Mouse (Mus musculus) liver, postnatal 0 days (tissue): ENCODE measurements around the gene Drd4. TPM values are rescaled to one million over a fixed set of nuclear protein-coding genes. Genes with fewer than 3 reads are reported as not detected.

Experiments
- ATAC-seq: fragments of 200-750 bp; cut with Nextera tagmentation; 2 replicates; pipeline ENCODE4 v1.8.0; 2017; ENCODE audit warnings: mild to moderate bottlenecking, moderate library complexity
- DNase-seq: peaks from one replicate; pipeline ENCODE4 v3.0.0-alpha.2; 2016
- H3K27ac ChIP-seq: fragments of 300-500 bp; sonication (generic); 2 replicates; pipeline ENCODE4 v1.5.1; 2014; ENCODE audit warnings: antibody characterized with exemption, moderate library complexity, mild to moderate bottlenecking, low read depth
- H3K27me3 ChIP-seq: fragments of 300-500 bp; sonication (generic); 2 replicates; pipeline ENCODE4 v1.6.1; 2014; ENCODE audit warnings: low read length, control low read depth, mixed read lengths; ENCODE audit not compliant: insufficient read depth
- H3K36me3 ChIP-seq: fragments of 300-500 bp; sonication (generic); replicated peaks from 2 replicates; pipeline ENCODE4 v1.6.1; 2014; ENCODE audit warnings: mild to moderate bottlenecking, control low read depth, low read length, moderate library complexity, mixed read lengths; ENCODE audit not compliant: insufficient read depth
- H3K4me1 ChIP-seq: fragments of 300-500 bp; sonication (generic); 2 replicates; pipeline ENCODE4 v1.6.1; 2014; ENCODE audit warnings: antibody characterized with exemption, mild to moderate bottlenecking, control low read depth; ENCODE audit not compliant: insufficient read depth
- H3K4me2 ChIP-seq: fragments of 300-500 bp; sonication (generic); 2 replicates; pipeline ENCODE4 v1.6.1; 2014; ENCODE audit warnings: low read depth, mild to moderate bottlenecking, low read length, moderate library complexity, mixed read lengths
- H3K4me3 ChIP-seq: fragments of 300-500 bp; sonication (generic); 2 replicates; pipeline ENCODE4 v1.5.1; 2014; ENCODE audit warnings: low read depth, low read length
- H3K9ac ChIP-seq: fragments of 300-500 bp; sonication (generic); replicated peaks from 2 replicates; pipeline ENCODE4 v1.6.1; 2014; ENCODE audit warnings: mild to moderate bottlenecking, moderate library complexity
- H3K9me3 ChIP-seq: fragments of 300-500 bp; sonication (generic); 2 replicates; pipeline ENCODE4 v1.6.1; 2016; ENCODE audit warnings: mild to moderate bottlenecking, control low read depth, low read length, mixed read lengths
- CTCF ChIP-seq: sonication (generic); IDR thresholded peaks from 2 replicates; pipeline ENCODE4 v1.5.1; 2016; ENCODE audit warnings: antibody characterized with exemption, low read depth
- EP300 ChIP-seq: IDR thresholded peaks from 2 replicates; pipeline ENCODE4 v1.6.1; 2016; ENCODE audit warnings: antibody characterized with exemption, low read depth, mild to moderate bottlenecking
- WGBS: fragments of 180-500 bp; shearing (Covaris S2); extraction: QIAGEN DNeasy Blood & Tissue Kit; methylation state at CpG from one replicate; pipeline ENCODE4 v1.1.7; 2014; ENCODE audit not compliant: insufficient replicate concordance; 5-methylcytosine and 5-hydroxymethylcytosine counted together
- polyA plus RNA-seq: library from polyadenylated mRNA; unstranded; fragments of >200 nt; fragmentation: Nextera tagmentation; extraction: Ambion mirVana; gene quantifications from 2 replicates; pipeline ENCODE4 v1.2.1, GENCODE M21; 2015

The Drd4 gene
- polyA plus RNA-seq, 1 experiment from 2014 or later, result not detected

DNA sequence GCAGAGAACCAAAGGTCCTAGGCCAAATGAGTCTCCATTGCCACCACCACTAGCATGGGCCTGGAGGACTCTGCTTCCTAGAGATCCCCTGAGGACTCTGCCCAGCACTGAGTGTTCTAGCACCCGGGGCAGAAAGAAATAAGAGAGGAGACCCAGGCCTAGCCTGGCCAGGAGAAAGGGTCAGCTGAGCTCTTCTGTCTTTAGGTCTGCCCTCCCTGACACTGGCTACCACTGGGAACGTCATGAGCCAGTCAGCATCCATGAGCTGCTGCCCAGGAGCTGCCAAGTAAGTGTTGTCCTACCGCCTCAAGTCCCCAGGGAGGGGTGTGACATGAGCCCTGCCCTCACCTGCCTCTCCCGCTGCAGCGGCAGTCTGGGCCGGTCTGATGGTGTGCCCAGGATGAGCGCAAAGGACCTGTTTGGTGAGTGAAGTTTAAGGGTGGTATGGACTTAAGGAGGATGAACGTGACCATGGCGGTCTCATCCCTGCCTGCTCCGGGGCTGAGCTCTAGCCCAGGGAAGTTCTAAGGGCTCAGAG is 50.0 kb downstream of the Drd4 start:
- 84% methylated on average over 10 of the region's 10 CpGs for WGBS
- Histone ChIP-seq H3K27me3 (no peaks in the 10 kb centered on the region), H3K27ac (peak overlapping the region; percentile 92), H3K9me3 (no peaks in the 10 kb centered on the region), H3K4me3 (no peak overlapping the region), H3K9ac (no peak overlapping the region), H3K4me2 (no peak overlapping the region), H3K36me3 (peaks cover 4% of the 10 kb centered on the region), H3K4me1 (peaks cover 31% of the 10 kb centered on the region)
- TF ChIP-seq CTCF (no peak), EP300 (no peak)
- DNase-seq (no peak), ATAC-seq (no peak)

- no peaks in the 10 kb centered on the region for H3K27me3 ChIP-seq
- H3K27ac ChIP-seq, result peak overlapping the region; percentile 70; the same call in 1 of the 2 replicates
- peaks cover 4% of the 10 kb centered on the region for H3K36me3 ChIP-seq
- no peak overlapping the region for H3K4me3 ChIP-seq
- no peak for DNase-seq
- 0 out of 2 replicates have a peak overlapping the region, but pooled peaks have one; percentile 16 for H3K9ac ChIP-seq
- peaks cover 22% of the 10 kb centered on the region for H3K4me1 ChIP-seq
- TF ChIP-seq CTCF (no peak), EP300 (no peak)
- peak overlapping the region; percentile 18; the same call in 1 of the 2 replicates for H3K4me2 ChIP-seq
- no peak for ATAC-seq
- no peaks in the 10 kb centered on the region for H3K9me3 ChIP-seq
- 66% methylated on average over 2 of the region's 2 CpGs for WGBS
These were observed 51.4 kb downstream of the Drd4 start for GRCm38 (mm10) chr7:141343230-141343629.

- H3K4me1 ChIP-seq, result peaks cover 18% of the 10 kb centered on the region
- DNase-seq (no peak), ATAC-seq (no peak)
- WGBS, result 59% methylated on average over 7 of the region's 7 CpGs
- no peak overlapping the region for H3K4me3 ChIP-seq
- peak overlapping the region; percentile 70; the same call in 1 of the 2 replicates for H3K27ac ChIP-seq
- peak overlapping the region; percentile 18; the same call in 1 of the 2 replicates for H3K4me2 ChIP-seq
- no peaks in the 10 kb centered on the region for H3K27me3 ChIP-seq
- TF ChIP-seq EP300 (no peak), CTCF (no peak)
- H3K9ac ChIP-seq, result 0 out of 2 replicates have a peak overlapping the region, but pooled peaks have one; percentile 16
- H3K36me3 ChIP-seq, result peaks cover 4% of the 10 kb centered on the region
- H3K9me3 ChIP-seq, result no peaks in the 10 kb centered on the region
These were observed 51.9 kb downstream of the Drd4 start for GRCm38 (mm10) chr7:141343696-141344095.

DNA sequence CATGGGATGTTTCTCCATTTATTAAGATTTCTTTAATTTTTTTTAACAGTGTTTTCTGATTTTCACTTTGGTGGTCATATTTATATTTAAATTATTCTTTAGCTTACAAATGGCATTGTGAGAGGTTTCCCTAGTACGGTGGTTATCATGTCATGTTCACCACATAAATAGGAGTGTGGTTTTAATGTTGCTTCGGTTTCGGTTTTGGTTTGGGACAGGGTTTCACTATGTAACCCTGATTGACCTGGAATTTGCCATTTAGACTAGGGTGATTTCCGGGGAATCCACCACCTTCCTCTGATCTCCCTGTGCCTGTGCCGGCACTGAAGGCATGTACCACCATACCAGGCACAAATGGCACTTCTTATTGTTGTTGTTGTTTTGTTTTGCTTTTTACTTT is 53.0 kb downstream of the Drd4 start:
- Histone ChIP-seq H3K9ac (no peak overlapping the region), H3K4me1 (peaks cover 13% of the 10 kb centered on the region), H3K4me2 (no peak overlapping the region), H3K9me3 (no peaks in the 10 kb centered on the region), H3K36me3 (peaks cover 4% of the 10 kb centered on the region), H3K4me3 (no peak overlapping the region), H3K27me3 (no peaks in the 10 kb centered on the region), H3K27ac (no peak overlapping the region)
- DNase-seq (no peak), ATAC-seq (no peak)
- WGBS, result 75% methylated on average over 5 of the region's 5 CpGs
- TF ChIP-seq EP300 (no peak), CTCF (no peak)

Other genes starting within 250 kb of the Drd4 start
- gene B4galnt4, start 230.9 kb upstream of the Drd4 start, polyA plus RNA-seq, result 0.15 and 0.34 TPM in 2 replicates
- 1.4 and 1.5 TPM in 2 replicates for gene Pkp3, start 213.8 kb upstream of the Drd4 start, polyA plus RNA-seq
- gene Sigirr, start 191.4 kb upstream of the Drd4 start, polyA plus RNA-seq, result 18.0 and 20.1 TPM in 2 replicates
- 1.4 and 1.8 TPM in 2 replicates for gene Ano9, start 174.2 kb upstream of the Drd4 start, polyA plus RNA-seq
- 57.9 and 71.0 TPM in 2 replicates for gene Ptdss2, start 169.6 kb upstream of the Drd4 start, polyA plus RNA-seq
- gene Rnh1, start 119.1 kb upstream of the Drd4 start, polyA plus RNA-seq, result 55.2 and 55.7 TPM in 2 replicates
- gene Hras, start 98.0 kb upstream of the Drd4 start, polyA plus RNA-seq, result 44.0 and 46.2 TPM in 2 replicates
- 2.0 and 2.2 TPM in 2 replicates for gene Lrrc56, start 97.8 kb upstream of the Drd4 start, polyA plus RNA-seq
- 0.49 TPM in 2 replicates for gene Lmntd2, start 77.9 kb upstream of the Drd4 start, polyA plus RNA-seq
- 24.9 and 27.3 TPM in 2 replicates for gene Rassf7, start 76.1 kb upstream of the Drd4 start, polyA plus RNA-seq
- gene Phrf1, start 63.2 kb upstream of the Drd4 start, polyA plus RNA-seq, result 10.8 and 14.3 TPM in 2 replicates
- 22.9 and 25.4 TPM in 2 replicates for gene Irf7, start 25.5 kb upstream of the Drd4 start, polyA plus RNA-seq
- 1.1 and 1.3 TPM in 2 replicates for gene Cdhr5, start 15.2 kb upstream of the Drd4 start, polyA plus RNA-seq
- not detected in 2 replicates for gene Sct, start 12.9 kb upstream of the Drd4 start, polyA plus RNA-seq
- gene Deaf1, start 35.7 kb downstream of the Drd4 start, polyA plus RNA-seq, result 10.7 and 11.9 TPM in 2 replicates
- gene Tmem80, start 35.7 kb downstream of the Drd4 start, polyA plus RNA-seq, result 9.2 and 11.9 TPM in 2 replicates
- gene Eps8l2, start 46.9 kb downstream of the Drd4 start, polyA plus RNA-seq, result 22.2 and 25.4 TPM in 2 replicates
- gene Taldo1, start 100.2 kb downstream of the Drd4 start, polyA plus RNA-seq, result 246 and 265 TPM in 2 replicates
- gene Gatd1, start 122.1 kb downstream of the Drd4 start, polyA plus RNA-seq, result 17.4 and 18.2 TPM in 2 replicates
- not detected in 2 replicates for gene Cend1, start 137.5 kb downstream of the Drd4 start, polyA plus RNA-seq
- 38.4 and 41.6 TPM in 2 replicates for gene Slc25a22, start 145.9 kb downstream of the Drd4 start, polyA plus RNA-seq
- gene Pidd1, start 152.0 kb downstream of the Drd4 start, polyA plus RNA-seq, result 3.6 and 4.3 TPM in 2 replicates
- gene Rplp2, start 155.4 kb downstream of the Drd4 start, polyA plus RNA-seq, result 861 and 865 TPM in 2 replicates
- gene Pnpla2, start 163.2 kb downstream of the Drd4 start, polyA plus RNA-seq, result 47.1 and 51.3 TPM in 2 replicates
- 6.3 and 7.3 TPM in 2 replicates for gene Cracr2b, start 169.1 kb downstream of the Drd4 start, polyA plus RNA-seq
- 5.1 and 6.6 TPM in 2 replicates for gene Cd151, start 175.4 kb downstream of the Drd4 start, polyA plus RNA-seq
- gene Polr2l, start 183.1 kb downstream of the Drd4 start, polyA plus RNA-seq, result 41.8 and 45.1 TPM in 2 replicates
- 72.2 and 77.0 TPM in 2 replicates for gene Tspan4, start 183.2 kb downstream of the Drd4 start, polyA plus RNA-seq
- 12.6 and 14.7 TPM in 2 replicates for gene Chid1, start 247.9 kb downstream of the Drd4 start, polyA plus RNA-seq